Mouse (Mus musculus) megakaryocyte, embryonic 14.5 days (primary cell): ENCODE data around the gene Pabpc1l.

Experiments used
- FLI1 ChIP-seq: IDR thresholded peaks from 2 replicates; pipeline ENCODE4 v1.6.1; 2012; ENCODE audit warnings: low read length, inconsistent platforms, mixed read lengths
- GATA1 ChIP-seq: IDR thresholded peaks from 3 replicates; pipeline ENCODE4 v1.6.1; 2012; ENCODE audit warnings: mixed read lengths, low read length, inconsistent platforms, borderline replicate concordance

- TF ChIP-seq FLI1 (no peak), GATA1 (no peak)
These were observed 45.0 kb downstream of the Pabpc1l start, which contains the start of gene Stk4 for GRCm38 (mm10) chr2:164070142-164070764.
